Mouse (Mus musculus): Measurements from ENCODE around the gene Pnliprp2.

GRCm38 (mm10) chr19:58738111-58738510 lies 21.4 kb upstream of the Pnliprp2 start:
- TF ChIP-seq POLR2A (IDR thresholded peaks at IDR 0.05; ENCODE audit: borderline replicate concordance, control insufficient read depth, low read depth, low read length), result no peak
- no peak for TF ChIP-seq CTCF (IDR thresholded peaks at IDR 0.05; ENCODE audit: control insufficient read depth, insufficient read depth, low read length)

Data from bone marrow, adult 2 months (tissue).